Mouse (Mus musculus): ENCODE data around the gene Cyp4f39.

- TF ChIP-seq CTCF (IDR thresholded peaks at IDR 0.05; ENCODE audit: borderline replicate concordance, extremely low read depth, insufficient read depth, insufficient read length) (no peak), POLR2A (IDR thresholded peaks at IDR 0.05; ENCODE audit: borderline replicate concordance, extremely low read depth, insufficient read depth, insufficient read length, poor library complexity, severe bottlenecking) (no peak)
These were observed 16.0 kb downstream of the Cyp4f39 start for GRCm38 (mm10) chr17:32468494-32468893.

Measured in brain, embryonic 14.5 days (tissue).